Mouse (Mus musculus) heart, postnatal 10 days (tissue): ENCODE results near the gene Slco1a1. TPM values are rescaled to one million over a fixed set of nuclear protein-coding genes. Genes with fewer than 3 reads are reported as not detected.
"Not testable (repeated sequence)": the region's sequence is repeated elsewhere in the genome, so short reads cannot be mapped to it uniquely, and the experiment has no call there.

Experiments used
- DNase-seq, 2 experiments: peaks; one replicate each; pipeline ENCODE4 v3.0.0; 2021
- intact Hi-C: fragments of 180-260 bp; cut with DNase I; formaldehyde crosslinking; loops from one replicate; pipeline ENCODE4 v1.15.1; 2025
- total RNA-seq, 2 experiments: library from RNA; stranded (reverse); gene quantifications; 2 replicates each; pipeline ENCODE4 v1.2.3; 2021

Slco1a1 gene
- total RNA-seq, result not detected

GRCm38 (mm10) chr6:141946862-141947261 lies at the start of gene Slco1a1:
TSS of gene Slco1a1 (minus strand) at chr6:141946962.
- DNase-seq, result no peak
- intact Hi-C loops, result no loop called here

GRCm38 (mm10) chr6:141986772-141987171 lies 40.0 kb upstream of the Slco1a1 start:
- intact Hi-C loops, result no loop called here
- no peak for DNase-seq

- intact Hi-C loops, result no loop called here
- no peak for DNase-seq
Observed at GRCm38 (mm10) chr6:141984644-141985043, 37.9 kb upstream of the Slco1a1 start.

- intact Hi-C loops, result no loop called here
- no peak for DNase-seq
Observed at GRCm38 (mm10) chr6:141962420-141962819, 15.7 kb upstream of the Slco1a1 start.

GRCm38 (mm10) chr6:141961861-141962260 lies 15.1 kb upstream of the Slco1a1 start:
- intact Hi-C loops, result no loop called here
- DNase-seq, result no peak

GRCm38 (mm10) chr6:141960482-141960881 lies 13.7 kb upstream of the Slco1a1 start:
- intact Hi-C loops, result no loop called here

GRCm38 (mm10) chr6:141940451-141940850 lies 6.3 kb downstream of the Slco1a1 start:
- DNase-seq, result no peak
- intact Hi-C loops, result no loop called here

More at GRCm38 (mm10) chr6:141960482-141960881, 13.7 kb upstream of the Slco1a1 start:
- DNase-seq, result no peak

- no peak for DNase-seq
- intact Hi-C loops, result no loop called here
Observed at GRCm38 (mm10) chr6:141898197-141898596, 48.6 kb downstream of the Slco1a1 start.

GRCm38 (mm10) chr6:141889723-141890122 lies 57.0 kb downstream of the Slco1a1 start:
- intact Hi-C loops, result no loop called here
- no peak for DNase-seq

- intact Hi-C loops, result no loop called here
- DNase-seq, result no peak
Observed at GRCm38 (mm10) chr6:141888248-141888647, 58.5 kb downstream of the Slco1a1 start.

GRCm38 (mm10) chr6:141882581-141882980 lies 64.2 kb downstream of the Slco1a1 start:
- intact Hi-C loops, result no loop called here
- DNase-seq, result no peak

- intact Hi-C loops, DNase-seq: not testable (repeated sequence)
Observed at GRCm38 (mm10) chr6:141875742-141876141, 71.0 kb downstream of the Slco1a1 start.

GRCm38 (mm10) chr6:141871711-141872110 lies 75.1 kb downstream of the Slco1a1 start:
- intact Hi-C loops, result no loop called here
- DNase-seq, result no peak

GRCm38 (mm10) chr6:141868735-141869134 lies 78.0 kb downstream of the Slco1a1 start:
- DNase-seq, result no peak
- intact Hi-C loops, result no loop called here

GRCm38 (mm10) chr6:141866026-141866425 lies 80.7 kb downstream of the Slco1a1 start:
- no peak for DNase-seq
- intact Hi-C loops, result no loop called here

GRCm38 (mm10) chr6:141857735-141858531 lies 88.8 kb downstream of the Slco1a1 start:
- DNase-seq, result no peak
- intact Hi-C loops, result no loop called here

Other genes with a start within 250 kb of the Slco1a1 start
- not detected for gene Gm5724, start 173.2 kb downstream of the Slco1a1 start, total RNA-seq
- gene Slco1a4, start 90.8 kb downstream of the Slco1a1 start, total RNA-seq, result under 1 TPM; 0.15 to 0.84 TPM
- not detected for gene Gm6614, start 64.5 kb upstream of the Slco1a1 start, total RNA-seq